Mouse (Mus musculus) heart, postnatal 4 days (tissue): Measurements from ENCODE around the gene Phrf1. TPM values are rescaled to one million over a fixed set of nuclear protein-coding genes. Genes with fewer than 3 reads are reported as not detected.

ENCODE experiments used
- DNase-seq: peaks from one replicate; pipeline ENCODE4 v3.0.0; 2021
- total RNA-seq, 2 experiments: library from RNA; stranded (reverse); gene quantifications; 2 replicates each; pipeline ENCODE4 v1.2.3; 2021

Phrf1 gene
- total RNA-seq, 2 experiments from 2014 or later, result 44.3 to 52.2 TPM

DNA sequence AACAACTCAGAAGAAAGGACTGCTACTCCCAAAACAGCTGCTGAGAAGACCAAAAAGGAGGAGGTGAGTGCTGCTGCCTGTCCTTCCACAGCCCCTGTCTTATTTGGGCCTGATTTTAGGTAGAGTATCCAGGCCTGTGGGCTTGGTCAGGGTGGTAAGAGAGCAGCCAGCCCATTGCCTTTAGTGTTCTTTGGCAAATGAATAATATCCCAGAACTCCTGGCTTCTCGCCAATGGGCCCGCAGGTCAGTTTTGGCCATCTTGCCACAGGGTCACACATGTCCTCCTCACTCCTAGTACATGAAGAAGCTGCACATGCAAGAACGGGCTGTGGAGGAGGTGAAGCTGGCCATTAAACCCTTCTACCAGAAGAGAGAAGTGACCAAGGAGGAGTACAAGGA lies 32.9 kb downstream of the Phrf1 start:
- DNase-seq, result no peak

DNA sequence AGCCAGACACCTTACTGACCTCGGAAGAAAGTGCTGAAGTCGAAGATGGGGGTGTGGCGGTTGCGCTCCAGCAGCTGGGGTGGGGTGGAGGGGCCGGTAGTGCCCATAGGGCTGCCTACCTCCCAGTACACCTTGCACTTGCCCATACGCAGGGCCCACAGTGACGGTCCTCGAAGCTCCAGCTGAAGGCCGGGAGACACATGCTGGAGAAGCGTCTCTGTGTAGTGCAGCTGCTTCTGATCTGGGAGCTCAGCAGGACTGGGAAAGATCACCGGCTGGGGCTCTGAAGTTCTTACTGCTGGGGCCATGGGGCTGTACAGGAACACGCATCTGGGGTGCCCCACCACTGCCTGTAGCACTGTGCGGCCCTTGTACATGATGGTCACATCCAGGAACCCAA lies 35.1 kb downstream of the Phrf1 start:
- peak; percentile 8 for DNase-seq

DNA sequence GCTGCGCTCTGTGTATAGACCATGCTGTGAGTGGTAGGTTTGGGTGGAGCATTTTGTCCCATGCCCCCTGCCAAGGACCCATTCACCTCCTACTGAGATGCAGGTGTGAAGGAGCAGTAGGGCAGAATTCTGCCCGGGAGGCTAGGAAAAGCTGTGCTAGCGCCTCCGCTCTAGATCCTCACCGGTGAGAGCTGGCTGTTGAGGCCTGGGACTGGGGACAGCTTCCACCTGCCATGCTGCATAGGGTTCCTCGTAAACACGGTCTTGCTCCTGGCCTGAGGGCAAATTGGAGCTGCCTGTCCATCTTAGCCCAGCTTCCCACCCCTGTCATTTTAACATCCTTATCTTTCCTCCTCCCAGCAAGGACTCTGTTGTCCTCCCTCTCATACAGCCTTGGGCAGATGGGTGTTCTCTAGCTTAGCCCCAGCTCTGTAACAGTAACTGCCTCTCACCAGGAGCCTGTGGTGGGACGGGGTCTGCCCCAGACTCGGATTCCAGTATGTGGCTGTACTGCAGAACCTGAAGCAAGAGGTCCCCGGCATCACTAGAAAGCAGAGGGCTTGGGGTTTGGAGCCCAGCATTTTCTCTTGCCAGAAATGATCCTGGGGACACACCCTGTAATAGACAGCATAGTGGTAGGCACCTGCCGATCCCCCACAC lies 35.6 kb downstream of the Phrf1 start:
- no peak for DNase-seq

DNA sequence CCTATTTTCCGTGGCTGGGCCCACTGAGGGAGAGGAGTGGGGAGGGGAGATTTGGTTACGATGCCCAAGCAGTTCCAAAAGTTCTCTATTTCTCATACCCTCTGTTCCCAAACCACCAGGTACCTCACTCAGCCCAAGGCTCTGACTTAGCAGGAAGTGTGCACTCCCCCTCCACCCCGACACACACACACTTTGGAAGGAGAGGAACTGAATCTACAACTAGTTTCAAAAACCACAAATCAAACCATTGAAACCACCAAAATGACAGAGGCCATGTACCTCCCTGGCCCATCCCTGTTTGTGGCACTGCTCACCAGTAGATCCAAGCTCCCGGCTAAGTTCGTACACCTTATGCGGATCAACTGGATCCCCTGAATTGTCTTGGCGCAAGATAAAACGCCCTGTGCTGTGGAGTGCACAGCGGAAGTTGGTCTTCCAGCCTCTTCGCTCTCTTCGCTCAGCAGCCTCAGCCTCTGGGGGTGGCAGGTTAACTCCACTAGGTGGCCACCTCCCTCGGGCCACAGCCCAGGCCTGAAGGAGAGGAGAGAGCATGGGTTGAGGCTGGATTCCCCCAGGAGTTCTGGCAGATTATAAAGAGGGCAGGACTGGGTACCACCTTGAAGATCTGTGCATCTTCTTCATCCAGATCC lies 36.3 kb downstream of the Phrf1 start:
- DNase-seq, result peak; percentile 55

DNA sequence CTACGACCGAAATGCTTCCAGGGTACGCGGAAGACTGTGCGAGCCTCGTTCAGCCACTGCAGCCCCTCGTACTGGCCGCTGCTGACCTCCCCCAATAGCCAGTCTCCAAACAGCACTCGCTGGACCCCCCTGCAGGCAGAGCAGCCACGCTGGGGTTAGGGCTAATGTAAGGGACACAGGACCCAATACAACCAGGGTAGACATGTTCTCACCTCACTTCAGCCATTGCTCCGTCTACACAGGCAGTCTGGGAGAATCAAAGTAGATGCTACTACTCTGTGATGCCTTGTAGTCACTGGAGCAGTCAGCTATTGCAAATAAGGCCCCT lies 36.8 kb downstream of the Phrf1 start:
- no peak for DNase-seq

DNA sequence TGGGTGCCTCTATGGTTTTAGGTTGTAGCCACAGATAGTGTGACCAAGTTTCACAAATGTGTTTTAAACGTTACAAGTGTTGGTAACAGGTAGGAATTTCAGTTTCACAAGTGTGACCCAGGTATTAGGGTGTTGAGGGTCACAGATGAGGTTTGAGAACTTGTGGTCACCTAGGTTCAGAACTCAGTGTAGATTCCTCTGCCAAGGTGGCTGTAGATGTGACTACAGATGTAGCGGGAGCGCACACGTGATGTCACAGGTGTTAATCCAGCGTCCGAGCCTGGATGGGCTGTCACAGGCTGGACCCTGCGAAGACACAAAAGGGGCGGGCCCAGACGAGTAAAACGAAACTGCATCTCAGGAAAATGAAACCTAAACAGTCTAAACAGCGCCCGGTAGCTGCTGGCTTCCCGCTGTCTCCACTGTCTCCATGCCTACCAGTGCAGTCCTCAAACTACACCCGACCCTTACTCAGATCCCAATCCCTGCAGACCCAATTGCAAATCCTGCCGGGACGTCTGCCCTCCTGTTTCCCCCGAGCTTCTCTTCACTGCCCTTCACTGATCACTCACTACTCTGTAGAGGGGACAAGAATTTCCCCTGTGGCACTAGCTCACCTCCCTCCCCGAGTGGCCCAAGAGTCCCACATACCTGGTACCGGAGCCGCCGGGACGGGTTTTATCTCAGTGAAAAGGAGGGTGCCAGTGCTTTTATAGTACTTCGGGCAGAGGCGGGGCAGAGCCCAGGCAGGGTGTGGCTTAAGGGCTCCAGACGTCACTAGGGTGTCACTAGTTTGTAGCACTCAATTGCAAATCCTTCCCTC lies 37.4 kb downstream of the Phrf1 start, which contains the start of gene Irf7:
Gene Irf7, minus strand, starts transcription at position 743 of the 823 bp plus-strand sequence.
- DNase-seq, result peak; percentile 65

DNA sequence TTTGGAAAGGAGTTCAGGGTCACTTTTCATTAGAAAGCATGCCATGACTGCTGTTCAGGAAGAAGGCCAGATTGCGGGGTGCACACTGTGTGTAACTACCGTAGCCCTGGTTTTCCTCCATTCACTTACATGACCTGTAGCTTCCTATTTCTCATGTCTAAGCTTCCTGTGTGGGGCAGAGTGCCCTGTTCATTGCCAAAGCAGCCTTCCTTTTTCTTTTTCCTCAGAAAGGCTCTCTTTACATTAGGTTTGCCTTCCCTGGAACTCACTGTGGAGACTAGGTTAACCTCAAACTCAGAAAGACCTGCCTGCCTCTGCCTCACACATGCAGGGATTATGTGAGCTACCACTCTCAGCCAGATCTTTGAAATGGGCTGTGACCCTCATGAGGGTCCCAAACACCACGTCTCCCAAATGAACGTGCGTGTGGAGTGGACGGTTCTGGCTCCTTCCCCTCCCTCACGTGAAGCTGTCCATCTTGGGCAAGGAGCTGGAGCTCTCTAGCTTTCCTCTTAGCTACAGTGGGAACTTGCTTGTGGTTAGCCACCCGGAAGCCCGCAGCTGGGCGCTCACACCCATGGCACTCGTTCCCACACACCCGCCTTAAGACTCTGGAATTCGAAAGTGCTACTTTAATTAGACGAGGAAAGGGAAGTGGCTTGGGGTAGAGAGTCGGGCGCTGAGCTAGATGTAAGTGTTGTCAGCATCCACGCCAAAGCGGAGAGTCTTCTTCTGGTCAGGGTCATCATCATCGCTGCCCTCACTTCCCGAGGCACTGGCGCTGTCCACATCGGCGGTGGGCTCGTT lies 40.1 kb downstream of the Phrf1 start:
- peak; percentile 10 for DNase-seq

DNA sequence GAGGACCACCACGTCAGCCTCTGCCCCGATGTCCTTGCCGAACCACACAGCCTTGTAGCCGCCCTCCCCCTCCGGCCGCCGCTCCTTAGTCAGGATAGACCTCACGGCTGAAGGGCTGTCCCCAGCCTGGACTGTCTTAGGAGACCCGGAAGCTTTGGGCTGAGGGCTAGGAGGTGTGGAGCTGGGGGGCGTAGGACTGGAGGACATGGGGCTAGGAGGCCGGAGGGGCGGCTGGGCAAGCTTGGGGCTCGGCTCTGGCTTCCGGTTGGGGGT lies 40.6 kb downstream of the Phrf1 start:
- no peak for DNase-seq

DNA sequence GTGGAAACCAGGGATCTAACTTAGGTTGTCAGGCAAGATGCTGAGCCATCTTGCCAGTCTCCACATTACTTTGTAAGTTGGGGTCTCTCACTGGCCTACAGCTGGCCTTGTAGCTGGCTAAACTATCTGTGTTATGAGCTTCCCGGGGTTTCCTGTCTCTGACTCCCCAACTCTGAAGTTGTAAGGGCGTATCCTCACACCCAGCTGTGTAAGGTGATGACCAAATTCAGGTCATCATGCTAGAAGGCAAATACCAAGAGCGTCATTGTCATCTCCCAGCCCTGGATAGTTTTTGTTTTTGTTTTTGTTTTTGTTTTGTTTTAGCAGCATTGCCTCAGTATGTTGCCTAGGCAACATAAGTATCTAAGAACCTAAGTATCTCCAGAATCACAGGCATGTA lies 42.0 kb downstream of the Phrf1 start:
- no peak for DNase-seq

DNA sequence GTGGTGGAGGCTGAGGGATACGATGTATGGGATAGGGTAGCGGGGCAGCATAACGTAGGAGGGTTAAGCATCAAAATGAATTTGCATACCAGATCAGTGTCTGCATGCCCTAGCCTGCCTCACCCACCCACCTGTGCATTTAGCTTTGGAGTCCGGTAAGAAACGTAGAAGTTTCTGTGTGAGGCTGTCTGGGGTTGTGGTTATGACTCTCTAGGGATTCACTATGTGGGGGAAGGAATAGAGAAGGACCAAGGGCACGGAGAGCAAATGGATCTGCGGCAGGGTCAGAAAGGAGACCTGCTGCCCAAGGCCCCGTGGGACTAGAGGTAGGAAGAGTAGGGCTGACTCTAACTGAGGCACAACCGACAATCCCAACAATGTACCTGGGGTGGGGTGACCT lies 46.8 kb downstream of the Phrf1 start:
- no peak for DNase-seq

DNA sequence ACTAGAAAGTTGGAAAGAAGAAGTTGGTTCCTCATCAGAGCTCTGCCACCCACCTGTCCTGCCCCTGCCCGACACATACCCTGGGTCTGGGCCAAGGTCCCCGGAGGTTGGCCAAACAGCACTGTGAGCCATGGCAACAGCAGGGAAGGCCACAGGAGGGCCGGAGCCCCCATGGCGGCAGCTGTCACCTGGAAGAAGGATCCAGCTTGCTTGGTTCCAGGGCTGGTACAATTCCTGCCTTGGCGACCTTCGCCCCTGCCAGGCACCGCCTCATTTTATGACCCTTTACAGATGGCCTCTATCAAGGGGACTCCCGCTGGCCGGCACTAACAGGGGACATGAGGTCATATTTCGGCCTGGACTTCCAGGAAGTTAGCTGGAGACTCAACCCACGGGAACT lies 48.0 kb downstream of the Phrf1 start, which contains the start of gene Cdhr5:
Gene Cdhr5, minus strand, starts transcription at position 241 of the 400 bp plus-strand sequence.
- peak; percentile 11 for DNase-seq

DNA sequence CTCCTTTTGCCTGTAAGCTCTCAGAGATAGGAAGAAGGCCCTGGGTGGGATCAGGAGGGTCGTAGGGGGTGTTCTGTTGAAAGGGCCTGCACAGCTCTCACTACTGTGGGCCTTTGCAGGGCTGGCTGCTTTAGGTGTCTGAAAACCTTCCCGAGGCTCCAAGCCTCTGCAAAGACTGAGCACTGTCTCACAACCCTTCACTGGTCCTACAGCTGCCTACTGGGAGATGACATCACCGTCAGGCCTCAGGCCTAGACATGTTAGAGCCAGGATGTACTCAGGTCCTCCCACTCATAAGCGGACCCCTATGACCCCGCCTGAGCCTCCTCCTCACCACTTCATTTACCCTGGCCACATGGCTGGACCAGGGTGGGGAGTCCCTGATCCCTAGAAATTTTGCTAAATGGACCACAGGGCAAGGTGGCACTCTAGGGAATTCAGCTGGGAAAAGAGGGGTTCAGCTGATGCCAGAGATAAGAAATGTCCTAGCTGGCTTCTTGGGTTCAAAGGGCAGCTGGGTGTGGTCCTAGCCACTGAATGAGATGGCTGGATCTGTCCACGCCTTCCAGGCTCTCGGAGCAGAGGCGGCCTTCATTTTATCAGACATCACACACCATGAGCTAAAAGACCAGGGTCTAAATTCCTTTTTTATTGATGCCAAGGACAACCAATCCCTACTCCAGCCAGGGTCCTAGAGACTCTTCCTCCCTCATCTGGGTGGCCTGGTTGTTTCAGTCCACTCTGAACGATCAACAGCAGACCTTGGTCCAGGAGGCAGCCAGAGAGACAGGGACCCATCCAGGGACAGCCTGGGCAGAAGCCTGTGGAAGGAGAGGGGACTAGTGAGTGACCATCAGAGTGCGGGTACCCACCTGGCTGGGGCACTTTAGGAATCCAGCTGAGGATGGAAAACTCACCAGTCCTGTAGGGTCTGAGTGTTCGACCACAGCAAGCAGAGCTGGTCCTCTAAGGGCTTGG lies 49.4 kb downstream of the Phrf1 start:
- peak; percentile 17 for DNase-seq

DNA sequence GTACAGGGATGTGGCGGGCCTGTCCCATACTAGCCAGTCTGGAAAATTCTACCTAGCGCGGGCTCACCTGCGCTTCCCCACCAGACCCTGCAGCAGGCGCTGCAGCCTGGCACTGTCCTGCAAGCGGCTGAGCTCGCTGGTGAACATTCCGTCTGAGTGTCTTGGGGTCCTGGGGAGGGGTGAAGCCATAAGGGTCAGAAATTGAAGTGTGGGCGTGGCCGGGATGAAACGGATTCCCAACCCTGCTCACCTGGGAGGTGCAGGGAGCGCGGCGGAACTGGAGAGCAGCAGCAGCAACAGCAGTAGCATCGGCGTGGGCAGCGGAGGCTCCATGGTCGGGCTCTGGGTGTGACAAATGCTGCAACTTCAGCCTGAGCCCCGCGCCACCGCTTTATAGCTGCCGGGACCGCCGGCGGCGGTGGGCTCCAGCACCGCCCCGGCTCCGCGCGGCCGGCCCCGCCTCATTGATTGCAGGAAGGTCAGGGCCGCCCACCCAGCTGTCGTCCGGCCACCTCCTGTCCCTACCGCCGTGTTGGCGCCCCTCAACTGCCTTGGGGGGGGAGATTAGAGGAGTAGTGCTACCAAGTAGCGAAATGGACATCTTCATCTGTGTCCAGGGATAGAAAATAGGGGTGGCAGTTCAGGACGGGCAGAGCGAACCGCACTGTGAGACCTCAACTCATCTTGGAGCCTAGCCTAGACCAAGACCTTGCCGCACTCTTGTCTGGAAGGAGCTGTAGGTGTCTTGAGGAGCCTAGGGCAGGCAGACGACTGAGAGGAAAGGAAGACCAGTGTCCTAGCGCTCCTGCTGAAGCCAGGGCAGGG lies 50.4 kb downstream of the Phrf1 start, which contains the start of gene Sct:
Gene Sct, minus strand, starts transcription at position 368 of the 825 bp plus-strand sequence.
- DNase-seq, result peak; percentile 37

DNA sequence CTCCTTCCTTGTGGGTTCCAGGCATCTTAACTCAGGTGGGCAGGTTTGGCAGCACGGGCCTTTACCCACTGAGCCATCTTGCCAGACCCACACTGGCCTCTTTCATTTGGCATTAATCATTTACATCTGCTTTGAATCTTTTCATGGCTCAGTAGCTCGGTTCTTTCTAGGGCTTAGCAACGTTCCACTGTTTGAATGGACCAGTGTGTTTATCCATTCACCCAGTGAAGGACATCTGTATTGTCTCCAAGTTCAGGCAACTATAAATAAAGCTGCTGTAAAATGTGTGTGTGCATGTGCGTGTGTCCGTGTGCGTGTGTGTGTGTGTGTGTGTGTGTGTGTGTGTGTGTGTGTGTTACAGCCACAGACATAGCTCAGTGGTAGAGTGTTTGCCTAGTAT lies 52.9 kb downstream of the Phrf1 start:
- no peak for DNase-seq

DNA sequence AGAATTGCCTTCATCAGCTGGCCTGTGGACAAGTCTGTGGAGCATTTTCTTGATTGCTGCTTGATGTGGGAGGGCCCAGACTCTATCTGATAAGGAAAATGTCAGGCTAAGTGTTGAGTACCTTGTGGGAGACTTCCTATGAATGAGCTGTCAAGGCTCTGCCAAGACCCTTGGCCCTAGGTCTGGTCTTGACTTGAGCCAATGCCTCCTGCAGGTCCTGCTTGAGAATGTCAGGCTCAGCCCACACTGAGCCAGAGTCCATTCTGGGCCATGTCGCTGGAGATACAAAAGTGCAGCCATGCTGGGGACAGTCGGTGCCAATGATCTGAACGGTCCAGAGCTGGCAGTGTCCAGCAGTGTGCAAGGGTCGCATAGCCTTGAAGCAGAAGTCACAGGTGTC lies 54.2 kb downstream of the Phrf1 start:
- DNase-seq, result no peak

DNA sequence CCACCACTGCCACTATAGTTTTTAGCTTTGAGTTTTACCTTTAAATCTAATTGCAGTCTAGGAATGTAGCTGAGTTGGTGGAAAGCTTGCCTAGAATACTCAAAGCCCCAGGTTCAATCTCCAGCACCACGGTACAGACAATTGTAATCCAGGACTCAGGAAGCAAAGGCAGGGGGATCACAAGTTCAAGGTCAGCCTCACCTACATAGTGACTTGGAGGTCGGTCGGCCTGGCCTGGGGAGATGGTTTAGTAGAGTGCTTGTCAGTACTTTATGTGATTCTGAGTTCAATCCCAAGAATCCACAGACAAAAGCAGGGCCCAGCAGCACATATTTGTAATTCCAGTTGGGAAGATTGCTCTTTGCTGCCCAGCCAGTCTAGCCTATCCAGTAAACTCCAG lies 59.5 kb downstream of the Phrf1 start:
- DNase-seq, result no peak

DNA sequence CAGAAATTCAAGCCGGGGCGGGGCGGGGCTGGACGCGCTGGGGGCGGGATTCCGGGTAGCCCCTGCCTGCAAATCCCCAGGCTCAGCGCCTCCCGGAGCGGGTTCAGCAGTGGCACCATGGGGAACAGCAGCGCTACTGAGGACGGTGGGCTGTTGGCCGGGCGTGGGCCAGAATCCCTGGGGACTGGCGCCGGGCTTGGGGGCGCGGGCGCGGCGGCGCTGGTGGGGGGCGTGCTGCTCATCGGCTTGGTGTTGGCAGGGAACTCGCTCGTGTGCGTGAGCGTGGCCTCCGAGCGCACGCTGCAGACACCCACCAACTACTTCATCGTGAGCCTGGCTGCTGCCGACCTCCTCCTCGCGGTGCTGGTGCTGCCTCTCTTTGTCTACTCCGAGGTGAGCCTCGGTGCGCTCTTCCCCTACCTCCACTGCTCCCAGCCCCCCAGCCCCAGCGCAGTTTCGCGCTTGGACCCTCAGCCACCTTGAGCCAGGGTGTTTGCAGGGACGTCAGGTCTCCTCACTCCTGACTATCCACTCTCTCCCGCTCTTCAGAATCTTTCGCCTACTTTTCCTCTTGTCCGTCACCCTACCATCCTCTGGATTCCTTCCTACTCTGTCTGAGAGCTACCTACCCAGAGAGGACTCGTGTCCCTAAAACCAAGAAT lies 63.5 kb downstream of the Phrf1 start, which contains the start of gene Drd4:
Gene Drd4, plus strand, starts transcription at position 86 of the 662 bp plus-strand sequence.
- DNase-seq, result peak; percentile 24

DNA sequence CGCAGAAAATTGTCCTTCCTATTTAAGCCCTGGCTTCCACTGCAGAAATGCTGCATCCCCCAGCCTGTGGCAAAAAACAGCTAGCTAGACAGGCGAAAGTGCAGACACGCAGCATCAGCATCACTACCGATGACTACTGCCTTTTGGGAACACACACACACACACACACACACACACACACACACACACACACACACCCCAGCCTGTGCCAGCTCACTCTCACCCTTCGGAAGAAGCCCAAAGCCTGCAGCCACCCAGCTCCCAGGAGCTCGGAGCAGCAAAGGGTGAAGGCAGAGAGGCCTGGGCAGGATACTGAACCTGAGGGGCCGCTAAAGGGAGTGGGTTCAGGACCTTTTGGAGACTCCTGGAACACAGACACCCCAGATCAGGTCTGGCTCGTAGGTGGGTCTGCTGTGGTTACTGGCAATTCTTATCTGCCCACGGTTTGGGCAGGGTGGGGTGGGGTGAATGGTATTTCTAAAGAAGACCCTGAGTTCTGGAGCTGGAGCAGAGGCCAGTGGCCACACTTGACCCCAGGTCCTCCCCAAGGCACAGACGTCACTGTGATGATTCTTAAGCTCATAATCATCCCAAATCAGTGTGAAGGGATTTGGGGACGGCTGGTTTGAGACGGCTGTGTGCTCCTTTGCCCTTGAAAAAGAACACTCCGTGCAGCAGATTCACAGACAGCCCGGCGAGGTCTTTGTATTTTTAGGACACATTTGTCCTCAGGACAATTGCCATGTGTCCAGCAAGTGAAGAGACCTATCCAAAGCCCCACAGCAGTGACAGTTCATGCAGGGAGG lies 64.2 kb downstream of the Phrf1 start:
- no peak for DNase-seq

DNA sequence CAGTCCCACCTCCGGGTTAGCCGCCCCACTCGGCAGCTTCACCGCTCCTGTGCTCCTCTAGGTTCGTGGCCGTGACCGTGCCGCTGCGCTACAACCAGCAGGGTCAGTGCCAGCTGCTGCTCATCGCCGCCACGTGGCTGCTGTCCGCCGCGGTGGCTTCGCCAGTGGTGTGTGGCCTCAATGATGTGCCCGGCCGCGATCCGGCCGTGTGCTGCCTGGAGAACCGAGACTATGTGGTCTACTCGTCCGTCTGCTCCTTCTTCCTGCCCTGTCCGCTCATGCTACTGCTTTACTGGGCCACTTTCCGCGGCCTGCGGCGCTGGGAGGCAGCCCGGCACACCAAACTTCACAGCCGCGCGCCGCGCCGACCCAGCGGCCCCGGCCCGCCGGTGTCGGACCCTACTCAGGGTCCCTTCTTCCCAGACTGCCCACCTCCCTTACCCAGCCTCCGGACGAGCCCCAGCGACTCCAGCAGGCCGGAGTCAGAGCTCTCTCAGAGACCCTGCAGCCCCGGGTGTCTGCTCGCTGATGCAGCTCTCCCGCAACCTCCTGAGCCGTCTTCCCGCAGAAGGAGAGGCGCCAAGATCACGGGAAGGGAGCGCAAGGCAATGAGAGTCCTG lies 65.4 kb downstream of the Phrf1 start:
- DNase-seq, result peak; percentile 42
